Mouse (Mus musculus): ENCODE data around the gene Gm28635. TPM values are rescaled to one million over a fixed set of nuclear protein-coding genes. Genes with fewer than 3 reads are reported as not detected.
A peak's percentile ranks its signal among the peaks of the same experiment; 100 is the strongest.

Gene Gm28635
- total RNA-seq, 2 experiments from 2014 or later: 3.3 to 9.9 TPM

DNA sequence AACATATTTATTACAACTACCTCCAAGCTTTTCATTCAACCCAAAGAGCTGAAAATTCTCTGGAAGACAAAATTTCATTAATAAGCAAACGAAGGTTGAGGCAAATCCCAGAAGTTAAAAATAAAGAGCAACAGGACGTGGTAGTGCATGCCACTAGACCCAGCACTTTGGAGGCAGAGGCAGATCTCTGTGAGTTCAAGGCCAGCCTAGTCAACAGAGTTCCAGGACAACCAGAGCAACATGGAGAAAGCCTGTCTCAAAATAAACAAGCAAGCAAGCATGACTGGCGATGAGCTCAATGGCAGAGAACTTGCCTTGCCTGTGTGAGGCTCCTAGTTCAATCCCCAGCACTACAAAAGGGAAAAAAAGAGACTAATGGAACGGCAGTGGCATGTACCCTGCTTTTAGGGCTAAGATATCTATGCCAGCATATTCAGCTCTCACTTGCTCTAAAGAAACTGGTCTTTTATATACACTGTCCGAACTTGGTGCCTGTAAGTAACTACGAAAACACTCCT lies 30.7 kb downstream of the Gm28635 start:
- no peak for TF ChIP-seq CTCF (conservative IDR thresholded peaks at IDR 0.05)
- no peak for DNase-seq (ENCODE audit: low spot score in 2 of 2)
- Histone ChIP-seq H3K27ac (no peak overlapping the region), H3K4me3 (no peak overlapping the region)

- TF ChIP-seq CTCF (conservative IDR thresholded peaks at IDR 0.05): no peak
- Histone ChIP-seq H3K27ac (no peak overlapping the region), H3K4me3 (no peak overlapping the region)
- DNase-seq (ENCODE audit: low spot score in 2 of 2): no peak
Measured at GRCm38 (mm10) chr2:84646138-84646537, 31.7 kb downstream of the Gm28635 start.

- Histone ChIP-seq H3K27ac (no peak overlapping the region), H3K4me3 (no peak overlapping the region)
- no peak for DNase-seq (ENCODE audit: low spot score in 2 of 2)
- TF ChIP-seq CTCF (conservative IDR thresholded peaks at IDR 0.05): no peak
Measured at GRCm38 (mm10) chr2:84640833-84641232, 37.0 kb downstream of the Gm28635 start.

- Histone ChIP-seq H3K27ac (peak overlapping the region; percentile 95), H3K4me3 (no peak overlapping the region)
- TF ChIP-seq CTCF (conservative IDR thresholded peaks at IDR 0.05): no peak
- no peak for DNase-seq (ENCODE audit: low spot score in 2 of 2)
Measured at GRCm38 (mm10) chr2:84638428-84639220, 39.2 kb downstream of the Gm28635 start.

GRCm38 (mm10) chr2:84637452-84638165 lies 40.2 kb downstream of the Gm28635 start:
- TF ChIP-seq CTCF (conservative IDR thresholded peaks at IDR 0.05): no peak
- Histone ChIP-seq H3K27ac (peak overlapping the region; percentile 95), H3K4me3 (no peak overlapping the region)
- DNase-seq (ENCODE audit: low spot score in 2 of 2): no peak

DNA sequence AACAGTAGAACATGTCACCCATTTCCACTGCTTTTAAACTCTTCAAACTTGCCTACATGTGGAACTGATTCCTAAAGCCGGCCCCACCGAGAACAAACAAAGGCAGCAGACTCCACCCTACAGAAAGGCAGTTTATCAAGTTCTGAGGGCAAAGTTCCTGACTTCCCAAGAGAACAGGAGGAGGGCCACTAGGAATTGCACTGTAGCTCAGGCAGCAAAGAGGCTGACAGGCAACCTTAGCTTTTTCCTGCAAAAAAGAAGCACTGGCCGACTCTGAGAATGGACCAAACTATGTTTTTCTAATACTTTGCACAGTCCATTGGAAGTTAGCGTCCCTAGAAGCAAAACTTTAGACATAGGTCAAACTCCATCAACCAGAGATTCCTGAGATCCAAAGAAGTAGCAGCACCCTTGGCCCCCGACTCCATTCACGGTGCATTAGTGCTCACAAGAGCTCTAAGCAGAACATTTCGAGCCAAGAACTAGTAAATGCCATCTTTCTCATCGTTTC lies 41.6 kb downstream of the Gm28635 start:
- Histone ChIP-seq H3K4me3 (peak overlapping the region; percentile 3; the same call in 1 of the 2 replicates), H3K27ac (peak overlapping the region; percentile 95)
- DNase-seq (ENCODE audit: low spot score in 2 of 2): no peak
- TF ChIP-seq CTCF (conservative IDR thresholded peaks at IDR 0.05): no peak

GRCm38 (mm10) chr2:84635611-84636010 lies 42.2 kb downstream of the Gm28635 start:
- peak overlapping the region; percentile 95 for H3K27ac ChIP-seq

DNA sequence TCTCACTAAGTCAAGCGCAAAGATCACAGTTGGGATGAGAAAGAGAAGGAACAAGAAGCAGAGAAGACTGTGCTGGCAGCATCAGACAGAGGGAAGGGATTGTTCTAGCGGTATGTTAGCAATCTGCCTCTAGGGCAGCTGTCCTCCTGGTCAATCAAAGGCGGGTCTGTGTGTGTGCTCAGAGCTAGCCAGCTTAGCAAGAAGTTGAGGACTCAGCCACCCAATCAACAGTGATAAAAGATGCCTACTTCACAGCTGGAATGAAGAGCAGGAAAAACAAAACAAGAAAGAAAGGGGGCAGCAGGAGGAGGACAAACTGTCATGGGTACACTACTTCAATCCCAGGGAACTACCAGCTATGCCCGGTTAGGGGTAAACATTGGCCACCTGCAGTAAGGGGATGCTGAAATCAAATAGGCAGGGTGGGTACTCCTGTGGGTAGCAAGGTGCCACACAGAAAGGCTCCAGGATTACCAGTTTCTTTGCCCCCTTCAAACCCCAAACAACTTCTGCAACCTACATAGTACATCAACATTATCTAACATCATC lies 42.8 kb downstream of the Gm28635 start:
- H3K4me3 ChIP-seq: peak overlapping the region; percentile 20; the same call in 1 of the 2 replicates
- 0 out of 2 replicates have a peak, but pooled peaks have one; percentile 13 for TF ChIP-seq CTCF (conservative IDR thresholded peaks at IDR 0.05)
- H3K27ac ChIP-seq: peak overlapping the region; percentile 95
- no peak for DNase-seq (ENCODE audit: low spot score in 2 of 2)

More at GRCm38 (mm10) chr2:84635611-84636010, 42.2 kb downstream of the Gm28635 start:
- peak; percentile 60 to 88 for DNase-seq (ENCODE audit: low spot score in 2 of 2)
- peak overlapping the region; percentile 20; the same call in 1 of the 2 replicates for H3K4me3 ChIP-seq
- TF ChIP-seq CTCF (conservative IDR thresholded peaks at IDR 0.05): no peak

- Histone ChIP-seq H3K4me3 (no peak overlapping the region; the same call in 1 of the 2 replicates), H3K27ac (peak overlapping the region; percentile 70)
- no peak for DNase-seq (ENCODE audit: low spot score in 2 of 2)
- TF ChIP-seq CTCF (conservative IDR thresholded peaks at IDR 0.05): no peak
Measured at GRCm38 (mm10) chr2:84634006-84634405, 43.8 kb downstream of the Gm28635 start.

GRCm38 (mm10) chr2:84632999-84633398 lies 44.8 kb downstream of the Gm28635 start:
- TF ChIP-seq CTCF (conservative IDR thresholded peaks at IDR 0.05): no peak
- no peak for DNase-seq (ENCODE audit: low spot score in 2 of 2)
- Histone ChIP-seq H3K4me3 (no peak overlapping the region), H3K27ac (peak overlapping the region; percentile 70)

DNA sequence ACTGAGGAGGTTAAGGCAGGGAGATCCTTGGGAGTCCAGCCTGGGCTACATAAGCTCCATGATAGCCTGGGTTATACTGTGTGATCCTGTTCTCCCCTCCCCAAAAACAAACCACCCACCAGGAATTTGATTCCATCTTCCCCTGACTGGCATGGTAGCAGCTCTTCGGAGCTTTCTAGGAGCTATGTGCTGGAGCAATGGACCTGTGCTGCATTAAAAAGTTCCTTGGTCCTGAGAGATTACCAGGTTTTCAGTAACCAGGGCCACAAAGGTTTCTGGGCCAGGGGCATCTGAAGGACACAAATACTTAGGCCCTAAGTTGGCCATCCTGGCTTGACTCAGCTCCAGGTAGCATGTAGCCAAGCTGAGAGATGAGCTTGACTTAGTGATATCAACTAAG lies 45.8 kb downstream of the Gm28635 start:
- Histone ChIP-seq H3K4me3 (no peak overlapping the region), H3K27ac (peak overlapping the region; percentile 70; the same call in 1 of the 2 replicates)
- DNase-seq (ENCODE audit: low spot score in 2 of 2): no peak
- TF ChIP-seq CTCF (conservative IDR thresholded peaks at IDR 0.05): no peak

- TF ChIP-seq CTCF (conservative IDR thresholded peaks at IDR 0.05): no peak
Measured at GRCm38 (mm10) chr2:84627036-84627435, 50.8 kb downstream of the Gm28635 start.

More at GRCm38 (mm10) chr2:84627036-84627435, 50.8 kb downstream of the Gm28635 start:
- no peak for DNase-seq (ENCODE audit: low spot score in 2 of 2)
- Histone ChIP-seq H3K27ac (no peak overlapping the region), H3K4me3 (no peak overlapping the region)

Measured in layer of hippocampus, adult 2 months (tissue).